Mouse (Mus musculus) bone marrow, adult 2 months (tissue): ENCODE data around the gene Prkch. TPM values are rescaled to one million over a fixed set of nuclear protein-coding genes. Genes with fewer than 3 reads are reported as not detected.

Experiments used
- H3K27ac ChIP-seq: fragments of 200-500 bp; 2 replicates; pipeline ENCODE4 v1.5.1; 2012; ENCODE audit warnings: low read depth, mild to moderate bottlenecking, control low read depth, inconsistent platforms, low read length; ENCODE audit not compliant: control insufficient read depth, poor library complexity, insufficient read depth
- H3K4me1 ChIP-seq: fragments of 200-500 bp; 2 replicates; pipeline ENCODE4 v1.6.1; 2011; ENCODE audit warnings: low read length; ENCODE audit not compliant: control insufficient read depth, insufficient read depth
- H3K4me3 ChIP-seq: fragments of 200-500 bp; replicated peaks from 2 replicates; pipeline ENCODE3; 2011; ENCODE audit warnings: mild to moderate bottlenecking, low read depth, low read length, control low read depth; ENCODE audit not compliant: control insufficient read depth
- CTCF ChIP-seq: fragments of 200-500 bp; IDR thresholded peaks from 2 replicates; pipeline ENCODE4 v1.5.1; 2011; ENCODE audit warnings: low read length, control low read depth; ENCODE audit not compliant: control insufficient read depth, insufficient read depth
- POLR2A ChIP-seq: fragments of 200-500 bp; IDR thresholded peaks from 2 replicates; pipeline ENCODE4 v1.6.1; 2011; ENCODE audit warnings: low read depth, mild to moderate bottlenecking, control low read depth, low read length, borderline replicate concordance; ENCODE audit not compliant: control insufficient read depth
- WGBS: fragments of 180-500 bp; shearing (Covaris S2); methylation state at CpG from one replicate; pipeline ENCODE4 v1.1.7; 2018; 5-methylcytosine and 5-hydroxymethylcytosine counted together
- polyA plus RNA-seq: library from polyadenylated mRNA; stranded (reverse); fragments of >200 nt; gene quantifications from 2 replicates; pipeline ENCODE4 v1.2.4, GENCODE M21; 2011; ENCODE audit warnings: low replicate concordance; ENCODE audit not compliant: missing spikeins, insufficient read depth, insufficient read length

Gene Prkch
- polyA plus RNA-seq, 1 experiment, result 7.8 TPM

DNA sequence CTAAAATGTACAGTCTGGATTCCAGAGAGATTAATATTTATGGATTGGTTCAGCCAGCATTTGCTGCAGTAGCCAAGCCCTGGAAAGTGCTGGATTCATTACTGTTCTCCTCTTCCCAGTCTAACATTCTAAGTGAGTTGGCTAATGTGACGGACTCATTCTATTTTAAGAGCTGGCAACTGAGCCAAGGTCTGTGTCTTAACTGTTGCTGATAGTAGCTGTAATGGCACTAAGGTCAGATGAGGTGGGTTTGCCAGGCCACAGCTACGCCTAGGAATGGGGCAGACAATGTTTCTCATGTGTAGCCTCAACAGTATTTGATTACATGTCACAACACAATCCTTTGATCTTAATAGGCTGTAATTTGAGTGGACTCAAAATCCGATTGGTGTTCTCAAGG, 137.5 kb downstream of the Prkch start:
- Histone ChIP-seq H3K4me1 (peaks cover 3% of the 10 kb centered on the region), H3K27ac (no peak overlapping the region), H3K4me3 (no peak overlapping the region)
- TF ChIP-seq CTCF (no peak), POLR2A (no peak)
- whole genome bisulfite sequencing, result 78% methylated on average over 3 of the region's 3 CpGs

DNA sequence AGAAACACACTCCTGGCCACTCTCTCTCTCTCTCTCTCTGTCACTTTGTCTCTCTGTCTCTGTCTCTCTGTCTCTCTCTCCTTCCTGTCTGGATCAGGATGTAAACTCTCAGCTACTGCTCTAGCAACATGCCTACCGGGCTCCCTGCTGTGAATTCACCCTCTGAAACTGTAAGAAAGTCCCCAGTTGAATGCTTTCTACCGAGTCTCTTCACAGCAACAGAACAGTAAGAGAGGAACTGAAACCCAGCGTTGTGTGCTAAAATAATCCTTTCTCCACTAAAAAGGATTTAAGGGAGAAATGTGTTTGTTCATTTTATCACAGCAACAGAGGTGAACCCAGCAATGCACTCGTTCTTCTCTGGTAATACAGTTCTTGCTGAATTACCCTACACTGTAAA, 138.5 kb downstream of the Prkch start:
- Histone ChIP-seq H3K4me1 (peaks cover 3% of the 10 kb centered on the region), H3K4me3 (no peak overlapping the region), H3K27ac (peak overlapping the region; percentile 6; the same call in 1 of the 2 replicates)
- TF ChIP-seq POLR2A, result no peak
- TF ChIP-seq CTCF, result no peak
- WGBS, result 47% methylated on average over 4 of the region's 4 CpGs

DNA sequence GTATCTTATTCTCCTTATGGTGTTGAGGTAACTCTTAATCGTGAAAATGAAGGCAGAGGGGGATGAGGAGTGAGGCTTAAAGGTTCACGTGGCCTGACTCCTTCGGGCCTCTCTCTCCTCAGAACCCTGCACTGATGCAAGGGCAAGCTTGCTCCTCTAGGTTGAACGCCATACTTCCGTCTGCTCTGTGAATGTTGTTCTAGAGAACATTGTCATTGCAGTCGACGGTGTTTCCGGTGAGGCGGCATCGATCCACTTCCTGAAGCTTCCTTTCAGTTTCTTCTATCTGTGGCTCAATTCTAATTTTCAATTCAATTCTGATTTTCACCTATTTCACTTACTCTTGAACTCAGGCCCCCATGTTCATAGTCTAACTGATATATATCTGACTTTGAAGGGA, 139.3 kb downstream of the Prkch start:
- no peak overlapping the region for H3K27ac ChIP-seq
- WGBS, result 88% methylated on average over 10 of the region's 10 CpGs

DNA sequence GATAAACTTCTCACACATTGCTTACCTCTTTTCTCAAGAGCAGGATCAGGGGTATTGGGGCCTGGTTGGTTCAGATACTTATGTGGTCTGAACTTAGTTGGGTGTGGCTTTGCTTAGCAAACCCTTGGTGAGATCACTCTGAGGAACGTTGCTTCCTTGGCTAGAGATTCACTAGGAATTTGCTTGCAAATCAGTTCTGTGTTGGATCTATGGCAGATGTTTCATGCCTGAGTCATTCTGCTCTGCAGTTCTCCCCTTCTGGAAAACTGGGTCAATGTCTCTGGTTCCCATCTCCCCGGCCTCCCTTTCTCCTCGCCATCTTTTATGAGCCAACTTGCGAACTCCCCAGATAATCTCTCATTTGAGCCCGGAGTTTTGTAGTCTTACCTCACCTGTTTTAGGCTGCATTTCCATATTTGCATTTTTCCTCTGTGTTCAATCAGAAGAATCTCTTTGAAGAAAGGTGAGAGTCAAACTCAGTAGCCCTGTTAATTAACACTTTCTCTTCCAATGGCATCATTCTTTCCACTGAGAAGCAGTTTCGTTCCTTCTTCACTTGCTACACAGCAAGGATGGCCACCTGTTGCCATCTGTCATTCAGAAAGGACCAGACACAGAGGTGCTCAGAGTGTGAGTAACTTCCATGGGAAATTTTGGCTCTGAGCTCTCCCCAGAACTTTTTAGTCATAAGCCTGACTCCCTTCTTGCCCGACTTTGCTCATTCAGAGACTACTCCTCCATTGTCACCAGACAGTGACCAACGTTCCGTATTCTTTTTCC, 141.4 kb downstream of the Prkch start:
- Histone ChIP-seq H3K27ac (no peak overlapping the region), H3K4me3 (no peak overlapping the region), H3K4me1 (no peaks in the 10 kb centered on the region; the same call in 1 of the 2 replicates)
- TF ChIP-seq CTCF (no peak), POLR2A (no peak)
- 84% methylated on average over 9 of the region's 9 CpGs for WGBS

More for the DNA sequence above, 139.3 kb downstream of the Prkch start:
- H3K4me3 ChIP-seq, result no peak overlapping the region
- H3K4me1 ChIP-seq, result peaks cover 3% of the 10 kb centered on the region
- TF ChIP-seq CTCF (no peak), POLR2A (no peak)

DNA sequence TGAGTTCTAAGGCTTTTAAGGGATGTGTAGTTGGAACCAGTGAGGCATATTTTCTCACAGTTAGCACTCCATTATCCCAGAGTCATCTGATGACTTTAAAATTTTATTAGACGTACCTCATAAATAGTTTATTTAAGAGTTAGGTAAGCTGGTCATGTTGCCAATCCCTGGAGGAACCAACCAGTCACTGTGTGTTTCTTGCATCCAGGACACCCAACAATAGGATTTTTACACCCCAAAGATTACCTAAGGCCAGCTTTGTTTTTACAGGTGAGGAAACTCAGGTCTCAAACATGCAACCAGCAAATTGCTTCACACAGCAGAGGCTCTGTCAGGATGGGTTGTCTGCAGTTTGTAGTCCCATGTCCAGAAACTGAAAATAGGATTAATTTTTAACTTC, 142.4 kb downstream of the Prkch start:
- no peaks in the 10 kb centered on the region; the same call in 1 of the 2 replicates for H3K4me1 ChIP-seq
- no peak for TF ChIP-seq POLR2A
- no peak for TF ChIP-seq CTCF
- no peak overlapping the region for H3K4me3 ChIP-seq
- no peak overlapping the region for H3K27ac ChIP-seq
- 89% methylated on average over 1 of the region's 1 CpGs for WGBS

DNA sequence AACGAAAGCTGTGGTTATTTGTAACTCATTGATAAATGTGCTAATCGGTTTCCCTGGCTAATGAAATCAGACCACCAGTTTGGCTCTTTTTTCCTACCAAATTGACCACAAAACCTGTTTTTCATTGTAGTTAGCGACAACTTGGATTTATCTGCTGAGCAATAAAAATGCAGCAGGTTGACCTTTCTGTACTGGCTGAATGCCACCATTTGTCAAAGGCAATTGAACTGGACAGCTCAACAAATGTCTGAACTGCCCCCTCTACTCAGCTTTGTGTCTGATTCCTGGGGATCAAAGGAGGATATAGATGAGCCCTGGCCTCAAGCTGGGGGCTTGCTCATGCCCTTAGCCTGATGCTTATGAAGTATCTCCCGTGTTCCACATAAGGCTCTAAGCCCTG, 146.0 kb downstream of the Prkch start:
- TF ChIP-seq CTCF, result no peak
- TF ChIP-seq POLR2A, result no peak
- 77% methylated on average over 4 of the region's 4 CpGs for WGBS
- Histone ChIP-seq H3K27ac (no peak overlapping the region), H3K4me1 (no peaks in the 10 kb centered on the region; the same call in 1 of the 2 replicates), H3K4me3 (no peak overlapping the region)

DNA sequence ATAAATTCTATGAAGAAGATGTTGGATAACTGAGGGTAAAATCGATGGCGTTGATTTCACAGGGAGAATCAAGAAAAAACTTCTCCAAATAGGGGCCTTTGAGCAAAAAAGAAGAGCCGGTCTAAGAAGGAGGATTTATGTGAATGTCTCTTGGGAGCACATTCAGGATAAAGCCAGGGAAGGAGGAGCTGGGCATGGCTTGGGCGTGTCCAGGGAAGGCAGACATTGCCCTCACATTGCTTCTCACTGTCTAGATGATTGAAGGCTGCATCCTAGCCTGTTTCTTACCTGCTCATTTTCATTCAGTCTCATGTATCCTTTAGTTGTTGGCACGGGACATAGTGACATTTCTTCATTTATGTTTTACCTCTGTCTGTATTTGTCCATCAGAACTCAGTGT, 146.5 kb downstream of the Prkch start:
- TF ChIP-seq POLR2A, result no peak
- TF ChIP-seq CTCF, result no peak
- Histone ChIP-seq H3K4me3 (no peak overlapping the region), H3K27ac (no peak overlapping the region), H3K4me1 (no peaks in the 10 kb centered on the region; the same call in 1 of the 2 replicates)
- WGBS, result 86% methylated on average over 5 of the region's 5 CpGs

DNA sequence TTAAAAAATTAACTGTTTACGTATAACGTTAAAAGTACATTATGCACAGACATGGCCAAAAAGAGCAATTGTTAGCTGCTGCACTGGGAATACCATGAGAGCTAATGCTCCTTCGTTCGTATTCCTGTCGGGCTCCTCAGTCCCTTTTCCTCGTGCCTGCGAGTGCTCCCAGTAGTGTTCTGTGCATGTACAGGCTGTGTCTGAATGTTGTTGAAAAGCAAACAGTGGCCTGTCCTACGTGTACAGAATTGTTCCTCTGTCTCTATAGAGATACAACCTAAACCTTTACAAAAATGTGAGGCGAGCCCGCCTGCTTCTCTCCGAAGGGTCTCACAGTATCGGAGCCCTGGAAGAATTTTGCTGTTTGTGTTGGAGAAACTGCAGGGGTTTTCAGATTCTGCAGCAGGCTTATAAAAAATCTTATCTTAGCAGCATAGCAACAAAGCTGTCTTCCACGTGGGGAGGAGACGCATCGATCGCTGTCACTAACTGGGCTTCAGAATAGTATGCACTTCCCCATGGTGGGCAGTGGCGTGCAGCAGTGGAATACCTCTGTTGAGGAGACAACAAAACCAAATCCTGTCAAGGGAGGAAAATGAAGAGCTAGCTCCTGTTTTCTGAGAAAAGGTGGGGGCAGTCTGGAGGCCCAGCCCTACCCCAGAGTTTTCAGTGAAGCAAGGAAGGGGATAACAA, 147.4 kb downstream of the Prkch start:
- Histone ChIP-seq H3K4me3 (no peak overlapping the region), H3K4me1 (no peaks in the 10 kb centered on the region; the same call in 1 of the 2 replicates), H3K27ac (no peak overlapping the region)
- 86% methylated on average over 17 of the region's 17 CpGs for WGBS
- TF ChIP-seq CTCF, result no peak
- TF ChIP-seq POLR2A, result no peak

DNA sequence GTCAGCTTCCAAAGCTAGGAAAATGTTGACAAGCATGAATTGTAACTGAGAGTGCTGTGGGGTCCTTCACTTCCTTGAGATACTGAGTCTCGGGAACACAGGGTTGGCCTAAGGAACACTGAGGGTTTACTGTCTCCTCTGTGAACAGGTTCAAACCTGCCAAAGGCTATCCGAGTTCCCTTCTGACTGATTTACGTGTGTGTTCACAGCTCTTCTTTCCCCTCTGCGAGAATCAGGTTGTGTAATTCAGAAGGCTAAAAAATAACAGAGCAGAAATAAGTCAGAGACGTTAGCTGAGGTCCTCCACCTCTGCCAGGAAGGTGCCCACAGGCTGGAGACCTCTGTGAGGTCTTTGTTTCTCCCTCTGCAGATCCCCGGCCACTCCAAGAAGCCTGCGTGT, 148.3 kb downstream of the Prkch start:
- Histone ChIP-seq H3K4me3 (no peak overlapping the region), H3K4me1 (no peaks in the 10 kb centered on the region), H3K27ac (no peak overlapping the region)
- no peak for TF ChIP-seq POLR2A
- WGBS, result 67% methylated on average over 7 of the region's 7 CpGs
